Mouse (Mus musculus) skeletal muscle tissue, adult 2 months (tissue): ENCODE results near the gene Evx2.
A peak's percentile ranks its signal among the peaks of the same experiment; 100 is the strongest.

ENCODE experiments used
- DNase-seq: peaks from one replicate; pipeline ENCODE4 v3.0.0-alpha.2; 2012; ENCODE audit warnings: low read depth, low spot score

Evx2 gene

DNA sequence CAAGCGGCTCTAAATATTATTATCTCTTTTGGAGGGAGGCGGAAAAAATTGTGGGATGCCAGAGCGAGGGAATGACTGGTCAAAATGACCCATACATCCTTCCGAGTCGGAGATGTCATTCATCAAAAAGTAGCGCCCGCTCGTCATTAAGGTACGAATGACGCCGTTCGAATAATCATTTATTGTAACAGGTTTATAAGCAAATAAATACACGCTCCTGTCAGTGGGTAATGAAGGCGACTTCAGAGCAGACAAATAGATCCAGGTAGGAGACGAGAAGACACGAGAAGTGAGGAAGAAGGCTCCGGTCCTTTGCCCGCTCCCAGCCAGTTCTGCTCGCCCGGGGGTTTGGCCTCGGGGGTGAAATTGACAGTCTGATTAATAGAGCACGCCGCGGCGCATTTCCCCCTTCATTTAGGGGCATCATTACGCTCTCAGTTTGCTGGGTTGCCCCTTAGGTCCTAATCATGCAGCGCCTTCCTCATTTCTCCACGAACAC is at the start of gene Evx2:
Gene Evx2, minus strand, starts transcription at position 51 of the 499 bp plus-strand sequence.
- no peak for DNase-seq

DNA sequence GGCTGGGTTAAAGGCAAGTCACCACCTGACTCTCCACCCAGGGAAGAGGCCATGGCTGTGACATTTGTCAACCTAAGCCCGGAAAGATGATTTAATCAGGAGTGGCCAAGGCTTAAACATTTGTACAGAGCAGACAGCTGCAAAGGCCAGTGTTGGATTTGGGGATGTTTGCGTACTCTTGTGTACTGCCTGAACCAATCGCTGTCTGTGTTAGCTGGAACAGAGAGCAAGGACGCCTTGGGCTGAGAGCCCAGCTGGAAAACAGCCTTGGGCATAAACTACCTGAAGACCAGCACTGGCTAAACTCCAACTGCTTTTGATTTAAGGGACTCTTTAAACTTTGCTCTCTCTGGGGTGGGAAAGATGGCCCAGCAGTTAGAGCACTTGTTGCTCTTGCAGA is 49.3 kb upstream of the Evx2 start:
- DNase-seq = no peak

DNA sequence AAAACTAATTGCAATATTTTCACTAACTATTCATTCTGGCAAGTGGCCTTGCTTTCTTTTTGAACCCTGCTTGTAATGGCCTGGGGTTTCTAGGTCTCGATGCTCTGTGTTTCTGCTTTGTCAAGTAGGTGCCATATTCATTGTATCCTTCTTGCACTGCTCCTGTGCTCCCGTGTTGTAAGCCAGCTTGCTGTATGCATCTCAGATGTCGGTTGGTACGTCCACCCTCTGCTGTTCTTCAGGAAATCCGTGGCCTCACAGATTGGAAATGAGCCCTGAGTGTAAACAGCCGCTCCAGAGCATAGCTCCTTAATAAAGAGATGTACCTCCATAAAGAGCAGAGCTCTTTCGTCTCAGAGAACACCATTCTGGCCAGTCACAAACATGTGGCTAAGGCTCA is 48.2 kb upstream of the Evx2 start:
- DNase-seq = no peak

DNA sequence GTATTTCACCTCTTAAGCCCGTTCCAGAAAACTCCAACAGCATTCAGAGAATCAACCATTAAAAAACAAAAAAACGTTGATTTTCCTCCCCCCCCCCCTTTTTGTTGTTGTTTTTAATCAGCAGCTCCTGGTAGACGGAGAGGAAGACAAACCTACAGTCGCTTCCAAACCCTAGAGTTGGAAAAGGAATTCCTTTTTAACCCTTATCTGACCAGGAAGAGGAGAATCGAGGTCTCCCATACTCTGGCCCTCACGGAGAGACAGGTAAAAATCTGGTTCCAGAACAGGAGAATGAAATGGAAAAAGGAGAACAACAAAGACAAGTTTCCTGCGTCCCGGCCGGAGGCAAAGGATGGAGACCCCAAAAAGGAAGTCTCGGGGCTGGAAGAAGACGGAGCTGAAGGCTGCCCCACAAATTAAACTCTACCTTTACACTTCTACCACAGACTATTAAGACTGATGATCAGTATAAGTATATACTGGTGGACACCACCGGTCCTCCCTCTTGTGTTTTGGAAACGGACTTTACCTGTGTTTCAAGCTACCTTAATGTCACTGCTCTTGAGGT is 47.1 kb upstream of the Evx2 start:
- no peak for DNase-seq

DNA sequence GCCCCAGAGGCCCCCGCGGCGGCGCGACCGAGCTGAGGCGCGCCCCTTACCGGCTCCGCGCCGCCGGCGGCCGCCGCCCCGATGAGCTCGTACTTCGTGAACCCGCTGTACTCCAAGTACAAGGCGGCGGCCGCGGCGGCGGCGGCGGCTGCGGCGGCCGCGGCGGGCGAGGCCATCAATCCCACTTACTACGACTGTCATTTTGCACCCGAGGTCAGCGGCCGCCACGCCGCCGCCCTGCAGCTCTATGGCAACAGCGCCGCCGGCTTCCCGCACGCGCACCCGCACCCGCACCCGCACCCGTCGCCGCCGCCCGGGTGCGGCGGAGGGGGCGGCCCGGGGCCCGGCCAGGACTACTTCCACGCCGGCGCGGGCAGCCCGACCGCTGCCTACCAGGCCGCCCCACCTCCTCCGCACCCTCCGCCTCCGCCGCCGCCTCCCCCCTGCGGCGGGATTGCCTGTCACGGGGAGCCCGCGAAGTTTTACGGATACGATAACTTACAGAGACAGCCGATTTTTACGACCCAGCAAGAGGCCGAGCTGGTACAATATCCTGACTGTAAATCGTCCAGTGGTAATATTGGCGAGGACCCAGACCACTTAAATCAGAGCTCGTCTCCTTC is 46.2 kb upstream of the Evx2 start:
- no peak for DNase-seq

DNA sequence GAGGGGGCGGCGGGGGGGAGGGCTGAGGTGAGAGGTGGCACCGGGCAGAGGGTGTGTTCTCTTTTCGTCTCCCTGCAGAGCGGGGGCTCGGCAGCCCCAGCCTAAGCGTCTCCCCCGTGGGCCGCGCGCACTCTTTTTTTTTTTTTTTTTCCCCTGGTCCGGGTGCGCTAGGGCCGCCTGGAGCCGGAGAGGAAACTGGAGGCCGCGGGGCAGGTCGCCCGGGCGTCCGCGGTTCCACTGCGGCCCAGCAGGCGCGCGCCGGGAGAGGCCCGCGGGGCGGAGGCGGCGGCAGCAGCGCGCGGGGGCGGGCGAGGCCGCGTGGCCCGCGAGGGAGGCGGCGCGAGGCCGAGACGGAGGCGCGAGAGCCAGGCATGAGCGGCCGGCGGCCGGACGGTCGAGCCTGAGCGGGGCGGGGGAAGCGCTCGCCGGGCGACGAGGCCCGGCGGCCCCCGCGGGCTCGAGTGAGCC is 45.7 kb upstream of the Evx2 start:
- DNase-seq = no peak

DNA sequence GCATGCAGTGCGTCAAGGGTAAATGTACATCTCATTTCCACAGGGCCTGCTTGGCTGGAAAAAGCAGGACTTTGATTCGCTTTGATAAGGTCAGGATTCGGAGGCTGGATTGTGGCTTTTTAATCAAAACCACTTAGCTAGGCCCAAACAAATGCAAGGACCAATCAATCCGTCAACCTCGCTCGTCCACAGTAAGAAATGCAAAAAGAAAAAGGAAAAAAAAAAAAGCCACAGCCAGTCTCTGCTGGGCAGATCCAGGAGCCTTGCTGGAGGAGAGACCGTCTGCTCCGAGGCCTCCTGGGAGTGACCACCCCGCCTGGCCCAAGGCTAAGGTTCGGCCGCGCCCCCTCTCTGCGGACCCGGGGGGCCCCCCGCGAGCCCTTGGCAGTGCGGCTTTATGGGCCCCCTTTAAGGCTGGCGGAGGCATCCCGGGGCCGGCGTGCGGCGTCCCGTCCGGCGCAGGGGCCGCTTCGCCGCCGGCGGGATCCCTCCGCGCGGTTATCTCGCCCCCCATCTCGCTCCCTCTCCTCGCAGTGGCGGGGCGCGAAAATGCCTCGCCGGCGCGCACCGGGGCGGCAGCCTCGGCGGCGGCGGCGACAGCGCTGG is 45.1 kb upstream of the Evx2 start, which contains the start of gene Hoxd8:
Gene Hoxd8, plus strand, starts transcription at position 223 of the 606 bp plus-strand sequence.
- peak; percentile 53 for DNase-seq

DNA sequence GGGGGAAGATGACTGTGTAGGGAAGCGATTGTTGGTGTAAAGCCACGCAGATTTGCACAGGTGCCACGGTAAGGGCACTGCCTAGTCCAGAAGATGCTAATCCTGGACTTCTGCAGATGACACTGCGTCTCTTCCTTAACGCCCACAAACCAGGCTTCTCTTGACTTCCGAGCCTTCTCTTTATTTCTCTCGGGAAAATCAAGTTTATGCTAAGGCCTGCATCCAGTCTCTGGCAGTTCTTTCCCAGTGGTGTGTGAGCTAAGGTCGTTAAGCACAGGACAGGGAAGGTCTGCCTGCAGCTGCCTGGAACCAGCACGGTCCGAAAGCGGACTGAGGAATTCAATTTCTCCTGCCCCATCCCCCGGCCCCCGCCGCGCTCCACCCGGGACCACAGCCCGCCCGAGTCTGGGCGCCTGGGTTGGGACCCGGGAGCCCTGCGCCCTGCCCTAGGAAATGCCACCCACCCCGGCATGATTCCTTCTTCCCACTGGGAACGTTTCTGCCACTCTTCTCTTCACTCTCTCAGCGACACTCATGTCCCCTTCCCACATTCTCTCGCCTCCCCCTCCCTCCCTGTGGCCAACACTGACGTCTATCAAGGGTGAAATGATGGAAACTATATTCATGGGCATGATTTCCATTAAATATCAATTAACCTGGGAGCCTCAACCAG is 44.5 kb upstream of the Evx2 start:
- no peak for DNase-seq

DNA sequence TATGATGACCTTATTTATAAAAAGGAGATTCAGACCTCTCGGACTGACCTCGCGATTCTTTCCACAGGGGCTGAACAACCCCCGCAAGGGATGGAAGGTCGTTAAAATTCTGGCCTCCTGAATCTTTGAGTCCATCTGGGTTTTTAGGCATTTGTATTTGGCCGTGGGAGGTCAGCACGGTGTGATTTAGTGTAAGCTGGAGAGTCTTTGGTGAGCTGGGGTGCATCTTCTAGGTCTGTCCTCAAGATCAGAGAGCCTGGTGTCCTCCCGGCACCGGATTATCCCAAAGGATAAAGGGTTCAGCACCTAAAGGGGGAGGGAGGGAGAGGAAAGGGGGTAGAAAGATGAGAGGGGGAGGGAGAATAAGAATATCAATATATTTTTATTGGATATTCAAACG is 44.0 kb upstream of the Evx2 start:
- no peak for DNase-seq

DNA sequence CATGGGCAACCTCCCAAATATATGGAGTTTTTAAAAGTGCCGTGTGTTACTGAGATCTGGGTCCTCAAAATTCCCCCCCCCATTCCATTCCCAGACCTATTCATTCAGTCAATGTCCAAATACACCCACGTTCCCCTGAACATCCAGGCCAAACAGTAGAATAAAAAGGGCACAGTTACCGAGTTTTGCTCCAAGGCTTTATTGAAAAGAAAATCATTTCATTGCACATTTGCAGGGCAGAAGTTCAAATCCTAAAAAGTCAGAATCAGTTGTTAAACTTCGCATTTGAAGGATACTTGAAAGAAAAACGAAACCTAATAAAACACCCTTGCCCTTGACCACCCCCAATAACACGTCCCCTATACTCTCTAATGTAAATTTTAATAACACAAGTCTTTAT is 43.5 kb upstream of the Evx2 start:
- no peak for DNase-seq

DNA sequence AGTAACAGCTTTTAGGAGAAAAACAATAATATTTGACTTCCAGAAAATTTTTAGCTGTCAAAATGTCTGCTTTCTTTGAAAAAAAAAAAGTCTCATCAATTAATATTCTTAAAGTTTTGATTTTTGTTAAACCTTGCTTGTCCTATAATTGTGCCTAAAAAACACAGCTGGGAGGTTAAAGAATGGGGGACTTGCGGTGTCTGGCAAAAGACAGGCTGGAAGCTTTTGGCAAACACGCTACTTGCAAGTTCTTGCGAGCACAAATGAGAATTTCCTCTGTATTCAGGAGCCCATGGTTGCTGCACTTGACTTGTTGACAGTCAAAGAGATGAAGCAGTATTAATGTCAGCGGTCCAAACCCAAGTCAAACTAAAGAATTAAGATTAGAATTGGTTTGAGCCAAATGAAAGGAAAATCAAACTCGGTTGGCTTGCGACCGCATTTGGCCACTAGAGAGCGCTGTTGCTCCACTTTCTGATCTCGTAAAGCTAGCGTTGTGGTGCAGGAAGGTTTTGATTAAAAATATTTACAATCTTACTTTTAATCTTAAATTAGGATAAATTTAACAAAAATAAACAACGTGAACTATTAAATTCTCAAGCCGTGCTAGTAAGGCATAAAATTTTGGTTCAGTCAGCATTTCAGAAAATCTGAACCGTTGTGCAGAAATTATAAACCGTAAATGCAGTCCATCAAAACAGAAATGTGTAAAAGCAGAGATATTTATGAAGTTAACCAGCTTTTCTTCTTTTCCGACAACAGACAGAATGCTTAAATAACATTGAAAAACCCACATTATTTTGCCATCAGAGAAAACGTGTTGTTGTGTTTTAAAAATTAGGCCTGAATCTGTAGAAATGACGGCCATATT is 42.8 kb upstream of the Evx2 start:
- no peak for DNase-seq

DNA sequence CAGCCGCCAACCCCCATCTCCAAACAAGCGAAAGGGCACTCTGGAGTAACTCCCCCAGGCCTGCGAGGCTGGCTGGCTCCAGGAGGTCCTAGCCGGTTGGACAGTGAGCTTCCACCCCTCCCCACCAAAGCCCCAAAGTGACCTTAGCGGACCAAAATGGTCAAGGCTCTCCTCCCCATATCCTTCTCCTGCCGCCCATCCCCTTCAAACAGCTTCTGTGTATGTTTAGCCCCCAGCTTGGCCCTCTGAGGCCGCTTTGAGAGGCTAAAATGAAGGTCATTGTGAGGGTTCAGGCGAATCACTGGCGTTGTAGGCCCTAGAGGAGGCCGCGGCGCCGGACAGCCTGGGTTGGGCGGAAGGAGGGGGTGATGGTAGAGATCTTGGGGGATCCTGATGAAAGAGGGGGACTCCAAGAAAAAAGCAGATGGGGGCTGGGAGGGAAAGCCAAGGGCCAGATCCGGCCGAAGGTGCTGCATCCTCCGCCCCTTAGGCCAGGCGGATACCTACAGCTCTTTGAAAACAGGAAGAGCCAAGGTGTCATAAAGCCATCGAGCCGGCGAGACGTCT is 41.3 kb upstream of the Evx2 start:
- DNase-seq = no peak

DNA sequence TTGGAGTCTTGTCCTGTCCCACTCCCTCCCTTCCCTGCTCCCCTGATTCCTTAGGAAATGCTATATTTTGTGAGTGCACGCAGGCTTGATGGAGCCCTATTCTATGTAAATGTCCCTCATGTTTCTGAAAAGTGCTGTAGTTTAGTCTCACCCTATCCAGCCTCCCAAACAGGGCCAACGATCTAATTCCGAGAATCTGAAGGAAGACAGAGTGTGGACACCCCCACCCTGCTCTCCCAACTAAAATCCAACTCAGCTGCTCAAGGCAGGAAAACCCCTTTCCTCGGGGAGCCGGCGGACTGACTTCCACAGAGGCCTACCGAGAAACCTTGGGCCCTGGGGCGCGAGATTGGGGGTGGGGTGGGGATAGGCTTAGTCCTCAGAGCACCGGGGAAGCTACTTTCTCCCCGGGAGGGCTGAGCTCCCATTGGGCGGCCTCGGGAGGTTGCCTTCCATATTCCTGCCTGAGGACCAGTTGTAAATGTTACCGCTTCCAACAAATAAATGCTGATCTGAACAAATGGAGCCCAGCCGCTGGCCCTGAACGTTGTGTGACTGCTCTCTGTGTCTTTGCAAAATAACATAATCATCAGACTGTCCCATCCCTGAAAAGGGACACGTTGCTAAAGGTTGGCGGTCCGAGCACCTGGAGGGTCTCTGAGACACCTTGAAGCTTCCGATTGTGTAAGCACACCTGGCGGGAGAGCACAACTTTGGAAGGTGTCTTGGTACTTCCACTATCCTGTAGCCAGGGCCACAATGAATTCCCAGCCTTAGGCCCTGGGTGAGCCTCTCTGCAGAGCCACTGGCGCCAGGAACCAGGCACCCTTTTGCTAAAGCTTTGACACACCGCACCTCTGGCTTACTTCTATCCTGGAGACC is 40.5 kb upstream of the Evx2 start:
- DNase-seq = no peak

DNA sequence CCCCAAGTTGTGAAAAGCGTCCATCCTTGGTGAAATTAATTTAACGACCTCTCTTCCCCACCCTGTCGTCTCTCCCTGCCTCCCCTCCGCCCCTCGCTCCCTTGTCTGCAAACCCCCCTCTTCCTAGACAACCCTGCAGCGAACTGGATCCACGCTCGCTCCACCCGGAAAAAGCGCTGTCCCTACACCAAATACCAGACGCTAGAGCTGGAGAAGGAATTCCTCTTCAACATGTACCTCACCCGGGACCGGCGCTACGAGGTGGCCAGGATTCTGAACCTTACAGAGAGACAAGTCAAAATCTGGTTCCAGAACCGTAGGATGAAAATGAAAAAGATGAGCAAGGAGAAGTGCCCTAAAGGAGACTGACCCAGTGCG is 39.7 kb upstream of the Evx2 start:
- DNase-seq = no peak

DNA sequence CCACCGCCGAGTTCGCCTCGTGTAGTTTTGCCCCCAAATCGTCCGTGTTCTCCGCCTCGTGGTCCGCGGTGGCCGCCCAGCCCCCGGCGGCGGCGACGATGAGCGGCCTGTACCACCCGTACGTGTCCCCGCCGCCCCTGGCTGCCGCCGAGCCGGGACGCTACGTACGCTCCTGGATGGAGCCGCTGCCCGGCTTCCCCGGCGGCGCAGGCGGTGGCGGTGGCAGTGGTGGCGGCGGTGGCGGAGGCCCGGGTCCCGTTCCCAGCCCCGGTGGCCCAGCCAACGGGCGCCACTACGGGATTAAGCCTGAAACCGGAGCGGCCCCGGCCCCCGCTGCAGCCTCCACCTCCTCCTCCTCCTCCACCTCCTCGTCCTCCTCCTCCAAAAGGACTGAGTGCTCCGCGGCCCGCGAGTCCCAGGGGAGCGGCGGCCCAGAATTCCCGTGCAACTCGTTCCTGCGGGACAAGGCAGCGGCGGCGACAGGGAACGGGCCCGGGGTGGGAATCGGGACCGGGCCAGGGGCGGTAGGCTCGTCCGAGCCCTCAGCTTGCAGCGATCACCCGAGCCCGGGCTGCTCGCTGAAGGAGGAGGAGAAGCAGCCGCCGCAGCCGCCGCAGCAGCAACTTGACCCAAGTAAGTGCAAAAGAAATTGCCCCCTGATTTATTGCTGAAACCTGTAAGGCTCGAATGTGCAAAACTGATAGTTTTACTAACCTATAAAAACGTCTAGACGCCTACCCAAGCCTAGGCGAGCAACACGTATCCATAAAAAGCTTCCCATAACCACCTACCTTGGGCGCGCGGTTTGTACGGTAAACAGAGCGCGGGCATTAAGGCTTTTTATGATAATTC is 39.1 kb upstream of the Evx2 start:
- DNase-seq = no peak

DNA sequence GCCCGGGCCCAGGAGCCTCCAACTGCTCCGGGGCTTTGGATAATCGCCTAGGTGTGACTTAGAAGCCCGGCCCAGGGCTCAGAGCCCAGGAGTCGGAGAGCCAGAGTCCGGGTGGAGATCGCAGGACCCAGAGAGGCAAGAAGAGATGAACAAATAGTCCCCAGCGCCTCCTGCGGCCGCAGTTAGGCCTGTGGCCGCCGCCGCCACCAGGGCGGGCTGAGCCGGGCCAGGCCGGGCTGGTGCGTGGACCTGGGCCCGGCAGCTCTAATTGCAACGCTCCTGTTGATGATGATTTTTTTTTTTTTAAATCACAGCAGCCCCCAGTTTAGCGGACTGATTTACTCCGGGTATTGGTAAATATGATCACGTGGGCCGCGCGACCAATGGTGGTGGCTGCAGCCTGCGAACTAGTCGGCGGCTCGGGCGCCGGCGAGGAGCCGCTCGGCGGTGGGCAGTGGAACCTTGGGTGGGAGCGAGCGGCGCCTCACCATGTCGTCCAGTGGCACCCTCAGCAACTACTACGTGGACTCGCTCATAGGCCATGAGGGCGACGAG is 38.3 kb upstream of the Evx2 start, which contains the start of gene Hoxd9:
Gene Hoxd9, plus strand, starts transcription at position 161 of the 555 bp plus-strand sequence.
- peak; percentile 61 for DNase-seq

DNA sequence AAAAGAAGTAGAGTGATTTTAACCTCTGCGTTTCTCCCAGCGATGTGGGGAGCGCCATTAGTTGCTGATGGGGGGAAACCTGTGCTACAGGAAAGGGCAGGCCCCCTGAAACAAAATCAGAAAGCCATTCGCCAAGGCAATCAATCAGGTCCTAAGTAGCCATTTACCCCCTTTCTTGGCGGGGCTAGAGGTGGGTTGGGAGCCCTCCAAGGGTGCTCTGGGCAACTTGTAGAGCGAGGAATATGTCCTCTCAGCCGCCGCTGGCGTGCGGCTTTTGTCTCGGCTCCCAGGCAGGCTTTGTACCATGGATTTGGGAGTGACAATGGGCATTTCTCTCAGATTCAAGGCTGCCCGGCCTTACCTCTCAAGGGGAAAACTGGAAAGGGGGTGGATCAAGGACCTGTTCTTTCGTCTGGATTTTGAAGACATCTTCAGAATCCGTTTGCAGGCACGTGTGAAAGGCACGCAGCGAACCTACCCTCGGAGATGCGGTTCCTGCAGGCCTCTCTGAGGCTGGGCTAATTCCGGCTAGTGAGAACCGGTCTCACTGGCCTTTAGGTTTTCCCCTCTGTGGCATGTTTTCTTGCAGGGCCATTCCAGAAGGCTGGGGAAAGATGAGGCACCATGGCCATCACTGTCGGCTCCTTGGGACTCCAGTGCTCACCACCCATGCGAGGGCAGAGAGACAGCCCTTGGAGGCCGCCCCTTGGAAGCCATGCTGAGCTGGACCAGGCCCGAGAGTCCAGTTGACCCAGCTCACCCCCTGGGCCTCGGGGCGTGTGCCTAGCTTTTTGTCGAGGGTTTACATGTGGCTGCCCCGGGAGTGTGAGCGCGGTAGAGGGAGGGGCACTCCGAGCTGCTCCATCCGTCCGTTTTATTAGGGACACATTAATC is 37.3 kb upstream of the Evx2 start:
- no peak for DNase-seq
